Mouse (Mus musculus) gastrocnemius, postnatal 10 days (tissue): ENCODE measurements around the gene Wwtr1. TPM values are rescaled to one million over a fixed set of nuclear protein-coding genes. Genes with fewer than 3 reads are reported as not detected.

Experiments
- DNase-seq: peaks from one replicate; pipeline ENCODE4 v3.0.0; 2021; ENCODE audit warnings: mixed read lengths
- long read RNA-seq, 2 experiments: library from polyadenylated mRNA; stranded (forward); transcript quantifications; one replicate each; pipeline ENCODE4 v2.0.0; 2021
- total RNA-seq, 2 experiments: library from RNA; stranded (reverse); gene quantifications; 2 replicates each; pipeline ENCODE4 v1.2.3; 2021

Gene Wwtr1
- 10 to 100 TPM; 49.1 to 52.7 TPM for total RNA-seq
- long read RNA-seq, experiment 1, full-length matches to known transcripts: 80 of 91 reads
- long read RNA-seq, experiment 1, partial matches to known transcripts: 9 of 91 reads
- long read RNA-seq, experiment 1, other reads (novel, unspliced or antisense): 2 of 91 reads
- long read RNA-seq, experiment 2, full-length matches to known transcripts: 61 of 73 reads
- long read RNA-seq, experiment 2, partial matches to known transcripts: 4 of 73 reads
- long read RNA-seq, experiment 2, other reads (novel, unspliced or antisense): 8 of 73 reads

- peak; percentile 86 for DNase-seq
These were observed at the start of gene Wwtr1 for GRCm38 (mm10) chr3:57575660-57576055. Gene Wwtr1, minus strand, starts transcription at chr3:57575910.

DNA sequence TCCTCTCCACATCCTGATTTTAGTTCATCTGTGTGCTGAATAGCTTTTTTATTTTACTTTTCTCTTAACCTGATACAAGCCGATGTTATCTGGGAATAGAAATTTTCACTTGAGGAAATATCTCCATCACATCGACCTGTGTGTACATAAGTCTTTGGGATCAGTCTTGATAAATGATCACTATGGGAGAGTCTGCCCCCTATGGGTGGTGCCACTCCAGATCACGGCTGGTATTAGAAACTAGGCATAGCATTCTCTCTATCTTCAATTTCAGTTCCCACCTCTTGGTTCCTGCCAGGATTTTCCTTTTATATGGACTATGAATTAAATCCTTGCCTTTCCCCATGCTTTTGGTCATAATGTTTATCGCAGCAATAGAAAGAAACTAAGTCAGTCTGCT, 44.0 kb upstream of the Wwtr1 start:
- DNase-seq: peak; percentile 21

DNA sequence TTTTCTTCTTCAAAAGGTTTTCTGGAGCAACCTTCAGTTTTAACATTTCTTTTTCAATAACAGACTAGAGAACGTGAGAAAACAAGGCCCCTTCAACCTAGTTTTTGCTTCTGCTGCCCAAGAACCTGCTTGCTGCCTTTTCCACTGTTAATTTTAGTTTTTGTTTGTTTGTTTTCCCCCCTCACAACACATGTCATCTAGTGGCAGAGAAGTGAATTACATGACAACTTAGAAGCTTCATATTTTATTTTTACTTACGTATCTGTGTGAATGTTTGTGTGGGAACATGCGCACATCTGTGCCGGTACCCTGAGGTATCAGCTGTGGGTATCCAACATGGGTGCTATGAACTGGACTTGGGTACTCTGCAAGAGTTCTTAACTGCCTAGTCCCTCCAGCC, 39.9 kb upstream of the Wwtr1 start:
- DNase-seq: no peak

DNA sequence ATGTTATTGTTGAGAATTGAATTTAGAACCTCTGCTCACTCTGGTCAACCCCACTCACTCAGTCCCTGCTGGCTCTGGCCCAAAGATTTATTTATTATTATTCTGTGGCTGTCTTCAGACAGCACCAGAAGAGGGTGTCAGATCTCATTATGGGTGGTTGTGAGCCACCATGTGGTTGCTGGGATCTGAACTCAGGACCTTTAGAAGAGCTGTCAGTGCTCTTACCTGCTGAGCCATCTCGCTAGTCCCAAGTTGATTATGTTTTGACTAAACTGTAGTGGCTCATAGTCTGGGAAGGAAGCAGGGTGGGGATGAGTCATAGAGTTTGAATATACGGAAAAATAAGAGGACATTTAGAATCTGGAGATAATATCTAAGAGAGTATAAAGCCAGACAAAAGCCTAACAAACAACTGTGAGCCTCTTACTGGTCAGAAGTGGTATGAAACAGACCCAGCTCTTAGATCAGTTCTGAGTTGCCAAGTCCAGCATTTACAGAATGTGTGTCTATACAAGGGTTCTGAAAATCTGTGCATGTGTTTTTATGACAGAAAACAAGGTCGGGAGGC, 36.8 kb upstream of the Wwtr1 start:
- DNase-seq: no peak

GRCm38 (mm10) chr3:57611776-57612175, 36.1 kb upstream of the Wwtr1 start:
- no peak for DNase-seq

DNA sequence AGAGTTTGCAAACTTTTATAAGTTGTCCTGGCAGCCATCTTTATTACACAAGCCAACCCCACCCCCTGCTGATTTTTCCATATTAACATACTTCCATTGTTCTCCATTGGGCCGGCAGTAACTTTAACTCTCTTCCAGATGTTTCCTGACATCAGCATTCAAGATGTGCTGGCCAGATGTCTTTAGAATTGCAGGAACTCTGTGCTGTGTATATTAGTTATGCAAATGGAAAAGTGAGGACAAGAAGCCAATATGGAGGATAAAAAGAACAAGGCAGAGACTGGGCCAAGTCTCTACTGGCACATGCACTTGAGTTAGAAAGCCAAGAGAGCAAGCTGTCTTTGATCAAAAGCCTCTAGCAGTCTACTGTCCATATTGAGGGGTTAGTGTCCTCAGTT, 28.9 kb upstream of the Wwtr1 start:
- DNase-seq: no peak

- DNase-seq: no peak
These were observed 28.3 kb upstream of the Wwtr1 start for GRCm38 (mm10) chr3:57603891-57604617.

- no peak for DNase-seq
These were observed 26.9 kb upstream of the Wwtr1 start for GRCm38 (mm10) chr3:57602610-57603009.

GRCm38 (mm10) chr3:57596566-57596965, 20.9 kb upstream of the Wwtr1 start:
- DNase-seq: no peak

GRCm38 (mm10) chr3:57595506-57595905, 19.8 kb upstream of the Wwtr1 start:
- no peak for DNase-seq

- DNase-seq: no peak
These were observed 10.3 kb upstream of the Wwtr1 start for GRCm38 (mm10) chr3:57585967-57586366.

DNA sequence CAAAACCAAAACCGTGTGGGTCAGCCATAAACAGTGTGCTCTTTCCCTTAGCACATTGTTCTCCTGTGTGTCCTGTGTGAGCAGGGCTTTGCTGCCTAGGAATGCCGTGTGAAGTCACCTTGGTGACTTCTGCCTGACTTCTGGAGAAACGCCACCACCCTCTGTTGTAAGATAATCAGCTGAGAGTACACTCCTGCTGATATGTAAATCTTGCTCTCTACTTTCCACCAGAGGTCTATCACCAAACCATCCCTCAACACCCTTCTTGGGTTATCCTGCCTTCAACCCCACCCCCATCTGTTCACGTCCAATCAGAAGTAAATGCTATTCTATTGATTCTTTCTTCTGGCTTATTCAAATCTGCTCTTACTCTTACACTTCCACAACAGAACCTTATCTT, 7.8 kb upstream of the Wwtr1 start:
- no peak for DNase-seq

GRCm38 (mm10) chr3:57580426-57581195, 4.9 kb upstream of the Wwtr1 start:
- DNase-seq: no peak

DNA sequence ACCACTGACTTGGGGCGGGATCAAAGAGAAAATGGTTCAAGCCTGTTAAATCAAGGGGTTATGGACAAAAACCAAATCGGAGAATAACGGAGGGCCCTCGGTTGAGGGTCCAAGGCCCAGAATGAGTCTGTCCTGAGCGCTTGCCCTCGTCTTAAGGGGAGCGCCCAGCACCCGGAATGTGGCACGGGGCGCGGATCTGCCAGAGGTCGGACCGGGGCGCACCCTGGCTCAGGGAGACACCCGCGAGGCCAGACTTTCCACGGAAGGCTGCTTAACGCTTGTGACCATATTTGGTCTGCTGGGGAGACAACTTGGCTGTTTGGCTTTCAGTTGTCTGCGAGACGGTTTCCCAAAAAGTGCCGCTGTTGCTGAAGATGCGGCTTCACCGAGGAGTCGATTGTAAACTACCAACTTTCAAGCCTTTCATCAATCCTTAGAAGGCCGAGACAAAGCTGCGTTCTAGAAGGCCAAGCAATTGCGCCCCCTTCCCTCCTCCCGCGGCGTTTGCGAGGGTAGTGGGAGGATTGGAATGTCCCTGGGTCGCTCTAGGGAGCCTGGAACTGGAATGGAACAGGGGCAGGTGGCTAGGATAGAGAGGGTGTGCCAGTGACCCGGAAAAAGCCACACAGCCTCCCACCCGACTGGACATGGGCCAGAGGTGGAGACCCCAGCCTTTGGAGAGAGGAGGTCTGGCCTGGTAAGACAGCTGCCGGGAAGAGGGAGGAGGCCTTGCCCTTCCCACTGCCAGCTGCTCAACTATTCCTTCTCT, 530 bp upstream of the Wwtr1 start:
- DNase-seq: peak; percentile 74

GRCm38 (mm10) chr3:57574885-57575659, 638 bp downstream of the Wwtr1 start:
- DNase-seq: peak; percentile 65

GRCm38 (mm10) chr3:57573898-57574570, 1.7 kb downstream of the Wwtr1 start:
- no peak for DNase-seq

DNA sequence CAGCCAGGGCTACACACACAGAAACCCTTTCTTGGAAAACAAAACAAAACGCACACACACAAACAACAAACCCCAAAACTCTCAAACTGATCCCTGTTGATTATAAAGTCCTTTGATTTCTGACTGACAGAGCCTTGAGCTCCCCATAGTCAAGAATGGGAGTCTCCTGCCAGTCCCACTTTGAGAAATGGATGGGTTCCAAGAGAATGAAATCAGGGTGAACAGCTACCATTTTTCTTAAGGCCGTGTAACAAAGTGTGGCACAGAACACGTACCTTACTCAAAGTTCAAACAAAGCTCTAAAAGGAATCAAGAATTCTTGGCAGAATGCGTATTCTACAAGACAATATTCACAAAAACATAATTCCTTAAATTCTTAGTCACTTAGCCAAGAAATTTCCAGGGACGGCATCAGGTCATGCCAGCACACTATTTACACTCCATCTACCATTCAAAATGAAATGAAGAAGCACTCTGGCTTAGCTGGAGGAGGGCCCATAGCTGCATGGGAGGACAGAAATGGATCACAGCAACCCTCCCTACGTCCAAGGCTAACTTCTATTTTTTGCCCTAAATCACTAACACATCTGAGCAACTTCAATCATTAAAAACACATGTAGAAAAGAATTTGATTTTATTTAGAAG, 3.3 kb downstream of the Wwtr1 start:
- DNase-seq: no peak

GRCm38 (mm10) chr3:57566655-57567054, 9.1 kb downstream of the Wwtr1 start:
- no peak for DNase-seq

GRCm38 (mm10) chr3:57563627-57564026, 12.1 kb downstream of the Wwtr1 start:
- DNase-seq: no peak

DNA sequence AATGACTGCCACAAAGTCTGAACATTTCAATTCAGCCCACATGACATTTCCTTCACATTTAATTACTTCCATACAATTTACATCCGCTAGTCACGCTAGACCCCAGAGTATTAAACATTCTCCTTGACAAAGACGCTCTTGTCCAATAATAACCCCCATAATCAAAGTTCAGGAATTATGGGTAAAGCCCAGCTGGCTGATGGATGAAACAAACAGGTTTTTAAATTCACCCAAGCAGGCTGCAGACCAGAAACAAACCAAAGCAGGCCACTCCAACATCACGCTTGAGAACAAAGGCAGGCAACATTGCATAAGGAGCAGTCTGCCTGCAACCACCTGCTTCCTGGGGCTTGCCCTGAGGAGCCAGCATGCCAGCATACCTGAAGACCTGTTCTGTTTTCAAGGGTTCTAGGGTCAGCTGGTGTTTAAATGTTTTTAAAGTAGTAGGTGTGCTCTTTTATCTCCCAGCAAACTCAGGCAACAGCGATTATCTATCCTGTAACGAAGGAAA, 12.7 kb downstream of the Wwtr1 start:
- no peak for DNase-seq
